ENCODE assay signal across 8 mouse cellular contexts in the genomic region with DNA sequence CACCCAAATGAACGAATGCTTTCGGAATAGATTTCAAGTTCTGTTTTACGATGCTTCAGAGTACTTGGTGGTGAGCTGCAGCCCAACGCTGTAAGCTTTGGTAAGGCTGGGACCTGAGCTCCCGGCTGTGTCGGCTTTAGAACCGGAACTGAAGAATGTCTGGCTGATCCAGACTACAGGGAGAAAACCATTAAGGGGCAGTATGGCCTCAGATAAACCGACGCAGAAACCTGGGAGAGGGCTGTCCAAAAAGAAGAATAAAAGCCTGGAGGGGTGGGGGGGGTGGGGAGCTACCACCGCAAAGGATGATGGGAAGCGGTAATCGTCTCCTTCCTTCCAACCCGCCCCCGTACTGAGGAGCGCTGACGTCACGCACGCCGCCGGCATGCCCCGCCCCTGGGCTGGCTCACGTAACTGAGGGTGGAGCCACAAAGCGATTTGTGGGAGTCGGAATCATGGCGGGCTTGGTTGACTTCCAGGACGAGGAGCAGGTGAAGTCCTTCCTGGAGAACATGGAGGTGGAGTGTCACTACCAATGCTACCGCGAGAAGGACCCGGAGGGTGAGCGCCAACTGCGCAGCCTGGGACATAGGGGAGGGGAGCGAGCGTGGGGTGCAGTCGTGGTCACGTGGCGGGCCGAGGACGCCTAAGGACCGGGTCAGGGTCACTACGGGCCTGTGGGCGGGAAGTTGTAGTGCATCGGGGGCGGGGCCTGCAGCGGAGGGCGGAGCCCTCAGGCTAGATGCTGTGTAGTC. TPM values are rescaled to one million over a fixed set of nuclear protein-coding genes. Genes with fewer than 3 reads are reported as not detected.
A peak's percentile ranks its signal among the peaks of the same experiment; 100 is the strongest.
DNase-seq lines count a peak whose midpoint lies in the region; ATAC-seq lines count a peak whose summit lies in the region.

Coa7 (plus strand) TSS at position 411 of the 755 bp plus-strand sequence.

- H3K4me3 ChIP-seq in embryonic facial prominence, embryonic 13.5 days, result peak within 1 kb of the TSS; percentile 70
- peak within 1 kb of the TSS; percentile 75 for H3K4me3 ChIP-seq in limb, embryonic 13.5 days
- H3K4me3 ChIP-seq in midbrain, embryonic 16.5 days (ENCODE audit: low read depth, low read length), result peak within 1 kb of the TSS; percentile 83

- H3K27me3 ChIP-seq in embryonic facial prominence, embryonic 13.5 days, result no peaks in the 10 kb centered on the region
- H3K27me3 ChIP-seq in limb, embryonic 13.5 days, result no peaks in the 10 kb centered on the region
- H3K27me3 ChIP-seq in midbrain, embryonic 16.5 days (ENCODE audit: control insufficient read depth, insufficient read depth, low read depth, low read length), result no peaks in the 10 kb centered on the region

- DNase-seq in 3134 (ENCODE audit: extremely low read depth, insufficient read length, low spot score), result peak; percentile 98
- DNase-seq in adrenal gland, postnatal 36 days, result peak; percentile 97
- DNase-seq in heart, adult 18-20 months, result peak; percentile 96 to 98
- peak; percentile 95 to 97 for DNase-seq in kidney, adult 8-10 months
- DNase-seq in spleen, postnatal 10 days (ENCODE audit: low spot score in 2 of 2), result peak; percentile 95 to 97

- H3K4me2 ChIP-seq in embryonic facial prominence, embryonic 13.5 days, result peak within 1 kb of the TSS; percentile 66
- H3K4me2 ChIP-seq in limb, embryonic 13.5 days (replicated peaks), result peak within 1 kb of the TSS; percentile 65
- H3K4me2 ChIP-seq in midbrain, embryonic 16.5 days (ENCODE audit: low read length), result peak within 1 kb of the TSS; percentile 67

- ATAC-seq in embryonic facial prominence, embryonic 13.5 days (ENCODE audit: insufficient number of reproducible peaks, insufficient read depth, low FRiP score, low TSS enrichment, low read depth), result peak; percentile 90
- ATAC-seq in limb, embryonic 13.5 days (ENCODE audit: low FRiP score, low read depth), result peak; percentile 95
- peak; percentile 92 for ATAC-seq in midbrain, embryonic 16.5 days

- 0 out of 2 replicates have a peak, but pooled peaks cover 4% of the 10 kb centered on the region for H3K4me1 ChIP-seq in embryonic facial prominence, embryonic 13.5 days
- H3K4me1 ChIP-seq in limb, embryonic 13.5 days, result peaks cover 5% of the 10 kb centered on the region; the same call in 1 of the 2 replicates
- H3K4me1 ChIP-seq in midbrain, embryonic 16.5 days (ENCODE audit: control insufficient read depth, insufficient read depth, low read length), result peaks cover 10% of the 10 kb centered on the region

- H3K36me3 ChIP-seq in embryonic facial prominence, embryonic 13.5 days, result peaks cover 19% of the 10 kb centered on the region
- H3K36me3 ChIP-seq in limb, embryonic 13.5 days, result peaks cover 17% of the 10 kb centered on the region
- H3K36me3 ChIP-seq in midbrain, embryonic 16.5 days (ENCODE audit: control insufficient read depth, insufficient read depth, low read length), result no peaks in the 10 kb centered on the region

- H3K9ac ChIP-seq in embryonic facial prominence, embryonic 13.5 days, result peak within 1 kb of the TSS; percentile 77
- peak within 1 kb of the TSS; percentile 67 for H3K9ac ChIP-seq in limb, embryonic 13.5 days
- peak within 1 kb of the TSS; percentile 77 for H3K9ac ChIP-seq in midbrain, embryonic 16.5 days (ENCODE audit: low read depth, low read length)

- peak within 1 kb of the TSS; percentile 93 for H3K27ac ChIP-seq in embryonic facial prominence, embryonic 13.5 days
- H3K27ac ChIP-seq in limb, embryonic 13.5 days, result peak within 1 kb of the TSS; percentile 88
- peak within 1 kb of the TSS; percentile 97 for H3K27ac ChIP-seq in midbrain, embryonic 16.5 days (ENCODE audit: low read length)

- WGBS in embryonic facial prominence, embryonic 13.5 days, result under 1% methylated on average over 45 of the region's 45 CpGs
- WGBS in limb, embryonic 13.5 days, result under 1% methylated on average over 45 of the region's 45 CpGs
- WGBS in midbrain, embryonic 16.5 days, result 1% methylated on average over 45 of the region's 45 CpGs

- H3K9me3 ChIP-seq in embryonic facial prominence, embryonic 13.5 days, result no peaks in the 10 kb centered on the region
- H3K9me3 ChIP-seq in limb, embryonic 13.5 days, result no peaks in the 10 kb centered on the region
- no peaks in the 10 kb centered on the region for H3K9me3 ChIP-seq in midbrain, embryonic 16.5 days (replicated peaks; ENCODE audit: control insufficient read depth, low read length, poor library complexity, severe bottlenecking)

RNA-seq across cellular contexts. Expression of gene Coa7, which starts in this region (rescaled TPM):
- 10 to 100 TPM; 39.0 to 46.7 TPM for total RNA-seq in adrenal gland, postnatal 36 days (2021)
- polyA plus RNA-seq in embryonic facial prominence, embryonic 13.5 days (2015; fragmentation: Nextera tagmentation; extraction: Ambion mirVana), result 49.2 and 50.9 TPM in 2 replicates
- total RNA-seq in heart, adult 18-20 months (2021), result 10 to 100 TPM; 35.6 to 39.8 TPM
- 47.2 and 49.0 TPM in 2 replicates for polyA plus RNA-seq in limb, embryonic 13.5 days (2015; fragmentation: Nextera tagmentation; extraction: Ambion mirVana)
- 46.8 and 58.5 TPM in 2 replicates for polyA plus RNA-seq in midbrain, embryonic 16.5 days (2015; fragmentation: Nextera tagmentation; extraction: Ambion mirVana)

Comparison
In these comparisons a context has a peak if more than half of its experiments do, and no peak if none do; other contexts are left out.
1. Peak in every context shown above with its lines: DNase-seq, ATAC-seq, H3K4me3 ChIP-seq and H3K27ac ChIP-seq.